Mouse (Mus musculus): ENCODE data around the gene Nhsl2. TPM values are rescaled to one million over a fixed set of nuclear protein-coding genes. Genes with fewer than 3 reads are reported as not detected.

Nhsl2 gene
- polyA plus RNA-seq, 1 experiment, result 0.41 TPM

Other genes starting within 250 kb of the Nhsl2 start
- 29.8 and 77.5 TPM in 2 replicates for gene Ogt, start 209.3 kb upstream of the Nhsl2 start, polyA plus RNA-seq (2012; rRNA removed)
- 4.1 and 4.8 TPM in 2 replicates for gene Cxcr3, start 115.1 kb upstream of the Nhsl2 start, polyA plus RNA-seq (2012; rRNA removed)
- 0.08 TPM in 1 of 2 replicates, not detected in the other for gene Gm4779, start 55.0 kb upstream of the Nhsl2 start, polyA plus RNA-seq (2012; rRNA removed)
- gene 8030474K03Rik, start 54.7 kb upstream of the Nhsl2 start, polyA plus RNA-seq (2012; rRNA removed), result not detected in 2 replicates
- 1.3 and 1.6 TPM in 2 replicates for gene Rtl5, start 221.9 kb downstream of the Nhsl2 start, polyA plus RNA-seq (2012; rRNA removed)

All from large intestine, adult 2 months (tissue).